Mouse (Mus musculus) urinary bladder, postnatal 4 days (tissue): ENCODE data around the gene Slit1.

ENCODE experiments used
- DNase-seq, 2 experiments: peaks; one replicate each; pipeline ENCODE4 v3.0.0; 2021 to 2022; ENCODE audit warnings: low spot score in 2 of 2

The Slit1 gene

GRCm38 (mm10) chr19:41688251-41688650 lies 55.2 kb downstream of the Slit1 start:
- no peak for DNase-seq

- no peak for DNase-seq
Observed at GRCm38 (mm10) chr19:41687836-41688235, 55.6 kb downstream of the Slit1 start.

- no peak for DNase-seq
Observed at GRCm38 (mm10) chr19:41686194-41686593, 57.3 kb downstream of the Slit1 start.

GRCm38 (mm10) chr19:41685453-41686086 lies 57.9 kb downstream of the Slit1 start:
- no peak for DNase-seq

- DNase-seq, result no peak
Observed at GRCm38 (mm10) chr19:41684874-41685273, 58.6 kb downstream of the Slit1 start.

- DNase-seq, result no peak
Observed at GRCm38 (mm10) chr19:41683951-41684350, 59.5 kb downstream of the Slit1 start.

GRCm38 (mm10) chr19:41680267-41680666 lies 63.2 kb downstream of the Slit1 start:
- DNase-seq, result no peak

GRCm38 (mm10) chr19:41679028-41679427 lies 64.4 kb downstream of the Slit1 start:
- no peak for DNase-seq

- DNase-seq, result no peak
Observed at GRCm38 (mm10) chr19:41677575-41677974, 65.9 kb downstream of the Slit1 start.

- DNase-seq, result peak in 1 of 2 experiments; percentile 29
Observed at GRCm38 (mm10) chr19:41675583-41675982, 67.9 kb downstream of the Slit1 start.

- DNase-seq, result no peak
Observed at GRCm38 (mm10) chr19:41674366-41674765, 69.1 kb downstream of the Slit1 start.

GRCm38 (mm10) chr19:41672836-41673235 lies 70.6 kb downstream of the Slit1 start:
- DNase-seq, result no peak

- DNase-seq, result no peak
Observed at GRCm38 (mm10) chr19:41670931-41671330, 72.5 kb downstream of the Slit1 start.

- no peak for DNase-seq
Observed at GRCm38 (mm10) chr19:41670473-41670872, 73.0 kb downstream of the Slit1 start.

- no peak for DNase-seq
Observed at GRCm38 (mm10) chr19:41669747-41670342, 73.6 kb downstream of the Slit1 start.

GRCm38 (mm10) chr19:41667591-41667990 lies 75.9 kb downstream of the Slit1 start:
- no peak for DNase-seq

- no peak for DNase-seq
Observed at GRCm38 (mm10) chr19:41665941-41666340, 77.5 kb downstream of the Slit1 start.

- peak in 1 of 2 experiments; percentile 54 for DNase-seq
Observed at GRCm38 (mm10) chr19:41663506-41664242, 79.8 kb downstream of the Slit1 start.

GRCm38 (mm10) chr19:41661466-41661865 lies 82.0 kb downstream of the Slit1 start:
- DNase-seq, result no peak

- no peak for DNase-seq
Observed at GRCm38 (mm10) chr19:41660999-41661374, 82.5 kb downstream of the Slit1 start.

- no peak for DNase-seq
Observed at GRCm38 (mm10) chr19:41660294-41660998, 83.0 kb downstream of the Slit1 start.

- DNase-seq, result no peak
Observed at GRCm38 (mm10) chr19:41657446-41657845, 86.0 kb downstream of the Slit1 start.
